Mouse (Mus musculus) right cerebral cortex, postnatal 36 days (tissue): ENCODE data around the gene Coro1c.

Source experiments
- DNase-seq, 2 experiments: peaks; one replicate each; pipeline ENCODE4 v3.0.0; 2022; ENCODE audit warnings: low spot score in 2 of 2, mixed read lengths in 1 of 2

Gene Coro1c

DNA sequence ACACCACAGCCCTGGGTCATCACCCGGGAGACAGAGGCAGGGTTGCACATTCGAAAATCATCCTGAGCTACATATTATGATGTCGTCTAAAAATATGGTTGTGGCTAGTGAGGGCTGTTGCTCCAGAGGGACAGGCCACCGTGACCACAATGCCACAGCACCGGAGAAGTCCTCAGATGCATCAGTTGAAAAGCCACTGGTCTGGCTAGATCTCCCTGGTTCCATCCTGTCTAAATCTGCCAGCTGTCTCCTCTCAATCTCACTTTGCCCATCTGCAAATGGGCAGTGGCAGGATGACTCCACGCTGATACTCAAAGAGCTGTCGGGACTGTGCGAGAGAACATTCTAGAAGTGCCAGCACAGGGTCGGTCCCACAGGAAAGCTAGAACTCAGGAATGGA, 110.0 kb downstream of the Coro1c start:
- no peak for DNase-seq

DNA sequence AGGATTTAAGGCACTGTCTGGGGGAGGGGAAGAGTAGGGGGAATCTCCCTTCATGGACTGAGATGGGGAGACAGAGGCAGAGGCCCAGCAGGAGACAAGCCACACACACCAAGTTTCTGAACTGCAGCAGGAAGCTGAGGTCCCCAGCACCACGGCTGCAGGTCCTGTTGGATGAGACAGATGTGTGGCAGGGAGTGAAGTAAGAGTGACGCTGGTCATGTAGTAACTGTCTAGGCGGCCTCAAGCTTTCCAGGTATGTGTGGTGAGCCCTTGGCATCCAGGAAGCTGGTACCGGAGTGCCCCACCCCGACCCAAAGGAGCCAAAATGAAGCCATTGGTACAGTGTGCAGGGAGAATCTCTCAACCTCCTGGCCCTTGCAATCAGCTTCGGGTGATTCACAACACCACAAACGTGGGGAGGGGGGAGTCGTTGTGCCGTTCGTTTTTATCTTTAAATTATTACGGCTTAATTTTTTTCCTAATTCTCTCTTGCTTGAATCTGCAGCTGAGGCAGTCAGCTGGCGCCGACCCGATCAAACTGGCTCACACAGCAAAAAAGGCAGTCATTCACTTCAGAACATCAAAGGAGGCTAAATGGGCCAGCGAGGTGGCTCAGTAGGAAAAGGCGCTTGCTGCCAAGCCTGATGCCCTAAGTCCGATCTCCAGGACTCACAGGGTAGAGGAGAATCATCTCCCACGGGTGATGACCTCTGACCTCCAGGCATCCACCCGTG, 111.2 kb downstream of the Coro1c start:
- no peak for DNase-seq

DNA sequence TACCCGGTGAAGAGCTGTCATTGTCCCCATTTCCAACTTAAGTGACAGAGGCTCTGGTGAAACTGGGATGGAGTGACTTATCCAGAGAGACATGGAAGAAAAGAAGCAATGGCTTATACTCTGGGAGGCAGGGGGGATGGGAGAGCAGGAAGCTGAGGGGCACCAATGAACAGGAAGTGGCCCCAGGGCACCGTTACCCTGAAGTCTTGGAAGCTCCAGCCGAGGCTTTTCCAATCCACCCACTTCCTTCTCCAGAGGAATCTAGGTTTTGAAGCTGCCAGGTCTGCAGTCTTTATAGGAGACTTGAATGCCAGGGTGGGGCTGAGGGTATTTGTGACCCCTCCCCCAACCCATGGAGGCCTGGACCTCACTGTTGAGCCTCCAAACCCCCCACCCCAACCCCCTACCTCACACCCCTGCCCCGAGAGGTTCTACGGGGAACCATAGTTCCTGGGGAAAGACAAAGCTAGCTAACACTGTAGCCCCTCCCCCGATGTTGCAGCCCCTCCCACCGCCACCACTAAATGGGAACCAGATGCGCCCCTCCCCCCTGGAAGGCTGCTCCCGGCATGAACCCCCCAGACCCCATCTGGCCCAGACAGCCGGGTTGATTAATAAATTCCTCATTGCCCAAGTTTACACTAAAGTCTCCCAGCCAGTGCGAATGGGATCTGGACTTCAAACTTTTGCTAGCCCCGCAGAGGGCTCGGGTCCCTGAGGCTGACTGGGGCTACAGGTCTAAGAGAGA, 112.0 kb downstream of the Coro1c start:
- DNase-seq, result no peak
